Mouse (Mus musculus) T-cell, adult 2 months (primary cell): ENCODE measurements around the gene Ky.

Experiments
- DNase-seq: peaks from one replicate; pipeline ENCODE4 v3.0.0; 2022; ENCODE audit warnings: low spot score

Gene Ky

DNA sequence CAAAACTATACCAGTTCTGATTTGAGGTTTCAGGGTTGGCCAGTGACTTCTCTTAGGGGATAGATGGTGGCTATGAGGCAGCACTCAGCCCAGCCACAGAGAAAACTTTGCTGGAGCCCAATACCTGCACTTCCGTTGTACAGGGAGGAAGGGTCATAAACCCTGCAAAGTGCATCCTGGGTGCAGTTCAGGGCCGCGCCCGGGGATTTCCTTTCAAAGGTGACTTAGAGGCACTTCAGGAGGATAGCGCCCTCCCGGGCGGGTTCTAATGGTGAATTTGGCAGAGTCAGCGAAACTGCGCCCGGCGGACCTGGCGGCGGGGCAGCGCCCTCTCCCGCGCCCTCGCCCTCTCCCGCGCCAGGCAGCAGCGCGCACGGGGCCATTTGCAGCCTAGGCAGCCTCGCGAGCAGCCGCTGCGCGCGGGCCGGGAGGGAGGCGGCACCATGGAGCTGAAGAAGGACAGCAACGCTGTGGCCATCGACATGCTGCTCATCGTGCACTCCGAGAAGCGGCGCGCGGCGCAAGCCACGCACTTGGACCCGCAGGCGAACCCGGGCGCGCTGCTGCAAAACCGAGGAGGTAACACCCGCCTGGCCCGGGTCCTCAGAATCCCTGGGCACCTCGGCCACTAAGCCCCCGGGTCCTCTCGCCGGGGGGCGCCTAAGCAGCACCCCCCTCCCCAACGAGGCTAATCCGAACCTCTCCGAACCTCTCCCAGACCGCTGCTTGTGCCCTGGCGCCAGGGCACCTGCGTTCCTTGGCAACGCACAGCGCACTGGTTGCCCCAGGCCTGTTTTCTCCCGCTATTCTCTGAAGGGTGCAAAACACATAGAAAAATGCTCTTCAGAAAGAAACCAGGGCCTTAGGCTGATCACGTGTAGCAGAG lies at the start of gene Ky:
Gene Ky (plus strand): TSS at position 51 of the 886 bp plus-strand sequence.
- no peak for DNase-seq

GRCm38 (mm10) chr9:102462251-102462650 lies 43.3 kb upstream of the Ky start:
- DNase-seq = no peak

- no peak for DNase-seq
These were observed 40.5 kb upstream of the Ky start for GRCm38 (mm10) chr9:102465044-102465443.

DNA sequence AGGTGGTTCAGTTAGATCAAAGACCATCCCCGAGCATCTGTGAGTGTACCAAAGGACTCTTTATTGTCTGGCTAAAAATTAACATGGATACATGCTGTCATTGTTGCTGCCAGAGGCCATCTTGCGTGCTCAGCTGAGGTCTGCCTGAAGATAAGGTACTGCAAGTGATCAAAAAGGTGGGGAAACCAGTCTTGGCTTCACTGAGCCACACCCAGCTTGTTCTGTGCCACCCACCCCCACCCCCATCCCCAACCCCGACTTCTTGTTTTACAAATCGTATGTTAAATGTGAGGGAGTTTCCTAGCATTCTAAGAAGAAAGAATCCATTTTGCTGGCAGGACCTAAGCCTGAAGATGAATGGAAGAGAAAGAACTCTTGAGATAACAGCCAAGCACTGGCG lies 39.8 kb upstream of the Ky start:
- DNase-seq = no peak

DNA sequence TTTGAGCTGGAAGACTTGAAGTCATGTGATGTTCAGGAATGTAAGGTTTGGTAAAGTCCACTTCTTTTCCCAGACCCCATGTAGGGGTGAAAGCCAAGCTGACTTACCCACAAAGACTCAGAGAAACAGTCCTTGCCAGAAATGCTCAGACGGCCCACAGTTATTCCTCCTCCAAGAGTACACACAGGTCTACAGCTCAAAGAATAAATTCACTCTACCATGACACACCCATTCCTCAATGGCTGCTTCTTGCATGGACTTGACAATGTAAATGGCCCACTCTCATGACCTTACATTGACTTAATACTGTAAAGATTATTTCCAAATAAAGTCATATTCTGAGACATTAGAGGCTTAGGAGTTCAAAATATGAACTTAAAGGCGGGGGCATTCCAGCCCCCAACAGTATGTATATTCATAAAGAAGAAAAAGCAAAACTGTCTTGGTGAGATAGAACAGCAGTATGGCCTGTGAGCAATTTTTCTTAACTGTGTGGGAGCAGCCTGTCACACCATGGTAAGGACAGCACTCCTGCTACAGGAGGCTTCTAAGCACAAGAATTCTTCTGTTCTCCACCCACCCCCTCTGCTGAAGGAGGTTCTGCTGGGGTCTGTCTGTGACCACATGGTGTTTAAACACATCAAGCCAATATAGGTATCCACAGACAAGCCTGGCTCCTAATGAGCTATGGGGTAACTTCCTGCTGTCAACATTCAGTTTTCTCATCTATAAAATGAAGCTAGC lies 35.3 kb upstream of the Ky start:
- DNase-seq = no peak

DNA sequence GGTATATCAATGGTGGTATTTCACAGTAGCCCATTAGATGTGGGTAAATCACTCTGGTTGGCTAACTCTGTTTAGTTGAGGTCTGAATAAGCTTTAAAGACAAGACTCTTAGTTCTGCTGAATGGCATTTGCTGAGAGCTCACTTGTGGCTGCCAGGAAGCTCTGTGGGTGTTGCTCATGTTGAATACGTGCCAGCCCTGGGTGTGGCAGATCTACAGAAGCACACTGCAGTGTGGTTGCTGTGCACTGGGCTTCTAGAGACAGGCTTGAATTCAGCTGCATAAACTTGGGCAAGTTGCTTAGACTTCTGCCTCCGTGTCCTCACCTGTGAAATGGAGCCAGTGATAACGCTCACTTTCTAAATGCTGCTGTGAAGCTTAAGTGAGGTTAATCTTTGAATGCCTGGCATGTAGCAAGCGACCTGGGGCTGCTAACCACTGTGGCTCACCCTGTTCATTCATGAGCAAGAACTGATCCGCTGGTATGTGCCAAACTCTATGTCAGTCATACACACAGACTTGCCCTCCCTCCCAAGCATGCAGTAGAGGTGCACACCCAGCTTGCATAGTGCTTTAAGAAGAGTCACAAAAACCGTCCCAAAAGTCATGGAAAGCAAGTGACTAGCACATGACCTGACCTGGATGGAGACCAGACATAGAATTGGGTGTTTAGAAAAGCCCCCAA lies 27.6 kb upstream of the Ky start:
- DNase-seq = no peak

DNA sequence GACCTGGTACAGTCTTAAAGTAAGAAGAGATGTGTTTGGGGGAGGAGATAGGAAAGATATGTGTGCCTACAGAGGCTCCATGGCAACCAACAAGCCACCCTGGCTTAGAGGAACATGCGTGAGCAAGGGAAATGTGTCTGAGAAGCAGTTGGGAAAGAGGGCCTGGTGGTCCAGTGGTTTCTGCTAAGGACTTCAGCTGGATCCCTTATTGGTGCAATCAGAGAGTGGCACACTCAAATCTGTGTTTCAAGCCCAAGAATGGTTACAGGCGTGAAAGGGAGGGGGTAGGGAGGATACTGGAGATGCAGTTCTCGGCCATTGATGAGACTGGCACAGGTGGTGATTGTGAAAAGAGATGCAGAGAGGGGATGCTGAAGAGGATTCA lies 27.1 kb upstream of the Ky start:
- DNase-seq = no peak

DNA sequence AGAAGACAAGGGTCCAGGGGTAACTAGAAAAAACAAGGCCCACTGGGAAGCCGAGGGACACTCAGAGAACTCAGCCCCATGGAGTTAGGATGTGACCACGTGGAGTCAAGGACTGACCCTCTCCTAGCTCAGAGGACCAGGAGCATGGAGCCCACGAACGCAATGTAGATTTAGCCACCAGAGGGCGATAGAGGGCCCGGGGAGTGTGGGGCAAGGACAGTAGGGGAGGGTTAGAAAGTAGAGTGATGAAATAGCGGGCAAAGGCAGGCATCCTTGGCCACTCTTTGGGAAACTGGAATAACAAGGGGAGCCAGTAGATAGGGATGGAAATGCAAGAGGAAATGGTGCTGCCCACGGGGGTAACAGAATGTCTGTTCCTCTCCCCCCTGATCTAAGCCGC lies 26.5 kb upstream of the Ky start:
- DNase-seq = peak; percentile 39

GRCm38 (mm10) chr9:102492031-102492795 lies 13.3 kb upstream of the Ky start:
- DNase-seq = peak; percentile 8

DNA sequence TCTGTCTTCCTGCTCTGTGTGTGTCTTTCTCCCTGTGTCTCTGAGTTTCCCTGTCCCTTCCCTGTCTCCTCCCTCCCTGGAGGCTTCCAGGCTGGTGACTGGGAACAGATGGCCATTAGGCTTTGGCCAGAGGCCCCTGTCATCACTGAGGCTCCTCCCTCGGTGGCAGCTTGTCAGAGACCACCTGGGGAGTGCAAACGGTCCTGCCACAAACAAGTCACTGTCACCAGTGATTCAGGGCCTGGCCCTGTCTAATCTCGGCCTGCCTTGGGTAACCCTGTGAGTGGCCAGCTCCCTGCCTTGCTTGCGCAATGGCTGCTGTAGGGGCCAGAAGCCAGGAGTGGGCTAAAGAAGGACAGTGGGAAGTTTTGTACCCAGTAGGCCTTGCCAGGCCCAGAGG lies 12.5 kb upstream of the Ky start:
- DNase-seq = no peak

GRCm38 (mm10) chr9:102493916-102494315 lies 11.6 kb upstream of the Ky start:
- DNase-seq = no peak

GRCm38 (mm10) chr9:102494454-102494853 lies 11.1 kb upstream of the Ky start:
- no peak for DNase-seq

DNA sequence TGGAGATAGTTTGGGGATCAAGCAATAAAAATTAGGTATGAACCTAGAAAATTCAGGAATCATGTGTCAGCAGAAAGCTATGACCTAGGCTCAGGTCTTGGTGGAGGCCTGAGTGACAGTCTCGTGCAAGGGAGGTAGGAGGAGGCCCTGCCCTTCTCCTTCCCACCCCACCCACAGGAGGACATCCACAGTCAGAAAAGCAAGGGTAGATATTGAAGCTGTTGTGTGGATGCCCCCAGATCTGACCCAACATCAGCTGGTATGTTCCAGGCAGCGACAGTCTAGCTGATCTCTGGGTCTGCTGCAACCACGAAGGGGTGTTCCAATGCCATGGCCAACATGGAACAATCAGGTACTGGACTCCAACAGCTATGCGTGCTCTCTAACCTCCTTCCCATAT lies 10.3 kb upstream of the Ky start:
- no peak for DNase-seq

DNA sequence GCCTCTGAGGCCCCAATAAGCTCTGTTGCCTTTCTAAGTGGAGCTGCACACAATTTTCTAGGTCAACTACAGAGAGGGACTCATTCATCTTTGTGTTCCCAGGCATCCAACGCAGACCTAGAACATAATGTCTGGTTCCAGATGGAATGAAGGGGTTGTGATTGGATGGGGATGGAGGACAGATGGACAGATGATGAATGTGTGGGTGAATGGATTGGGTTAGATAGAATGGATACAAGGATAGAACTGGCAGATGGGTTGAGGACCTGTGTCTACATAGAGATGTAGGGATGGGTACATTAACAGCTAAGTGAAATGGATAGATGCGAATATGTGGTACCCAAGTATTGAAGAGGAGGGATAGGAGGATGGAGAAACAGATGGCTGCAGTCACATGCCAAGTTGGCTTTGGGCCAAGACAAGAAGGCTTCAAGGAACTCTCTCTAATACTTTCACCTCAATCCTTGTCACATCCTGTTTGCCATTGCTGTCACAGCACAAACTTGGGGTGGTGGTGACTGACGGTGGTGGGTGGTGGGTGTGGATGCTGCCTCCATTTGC lies 9.0 kb upstream of the Ky start:
- no peak for DNase-seq

DNA sequence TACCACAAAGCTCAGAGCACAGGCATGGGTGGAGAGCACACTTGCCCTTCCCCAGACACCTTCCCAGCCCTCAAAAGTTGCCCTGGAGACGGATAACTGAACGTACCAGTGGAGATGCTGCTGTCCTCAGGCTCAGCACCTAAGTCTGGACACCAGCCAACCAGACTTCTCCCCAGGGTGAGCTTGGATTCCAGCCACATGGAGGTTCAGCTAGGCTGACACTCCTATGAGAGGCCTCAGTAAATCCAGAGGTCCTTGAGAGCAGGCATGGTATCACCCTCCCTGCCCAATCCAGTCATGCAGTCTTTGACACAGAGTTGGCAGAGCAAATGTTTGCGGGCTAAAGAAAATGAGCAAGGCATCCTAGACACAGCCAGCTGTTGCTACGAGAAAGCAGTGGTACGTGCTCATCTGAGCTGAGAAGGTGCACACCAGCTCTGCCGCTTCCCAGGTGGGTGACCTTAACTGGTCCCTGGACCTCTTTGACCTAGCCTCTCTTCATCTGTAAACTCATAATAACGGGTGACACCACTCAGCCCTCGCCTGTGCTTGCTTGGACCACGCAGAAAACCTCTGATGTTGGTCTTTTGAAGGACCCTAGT lies 8.4 kb upstream of the Ky start:
- DNase-seq = no peak

GRCm38 (mm10) chr9:102497833-102498430 lies 7.6 kb upstream of the Ky start:
- DNase-seq = no peak

DNA sequence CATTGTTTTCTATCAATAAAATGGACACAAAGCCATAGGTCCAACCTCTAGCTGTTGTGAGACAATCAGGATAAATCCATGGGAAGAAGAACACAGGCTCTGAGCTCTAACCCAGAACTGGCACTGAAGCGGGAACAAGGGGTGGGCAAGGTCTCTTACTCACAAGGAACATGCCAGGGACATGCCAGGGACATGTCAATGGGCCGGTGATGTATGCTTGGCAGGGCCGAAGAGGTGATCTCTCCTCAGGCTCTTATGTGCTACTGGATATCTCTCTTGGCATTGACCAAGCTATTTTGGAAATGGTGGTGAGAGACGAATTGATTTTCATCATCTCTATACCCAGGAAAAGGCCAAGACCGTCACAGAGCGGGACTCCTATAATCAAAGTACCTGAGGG lies 6.8 kb upstream of the Ky start:
- no peak for DNase-seq

DNA sequence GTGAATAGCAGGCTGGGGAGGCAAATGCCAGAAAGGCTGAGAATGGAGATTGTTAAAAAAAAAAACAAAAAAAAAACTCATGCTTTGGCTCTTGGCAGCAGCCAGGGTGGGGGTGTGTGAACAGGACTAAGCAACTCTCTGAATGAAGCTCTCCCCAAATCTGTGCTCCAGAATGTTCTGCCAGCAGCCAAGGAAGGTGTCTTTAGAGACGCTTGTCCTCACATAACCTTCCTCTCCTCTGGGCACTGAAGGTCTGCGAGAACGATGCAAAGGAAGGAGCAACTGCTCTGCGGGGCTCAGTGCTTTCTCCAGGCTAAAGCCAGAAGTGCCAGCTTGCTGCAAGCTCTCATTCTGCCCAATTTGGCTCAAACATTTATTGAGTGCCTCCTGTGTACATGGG lies 6.3 kb upstream of the Ky start:
- DNase-seq = no peak

GRCm38 (mm10) chr9:102499746-102500145 lies 5.8 kb upstream of the Ky start:
- DNase-seq = no peak

DNA sequence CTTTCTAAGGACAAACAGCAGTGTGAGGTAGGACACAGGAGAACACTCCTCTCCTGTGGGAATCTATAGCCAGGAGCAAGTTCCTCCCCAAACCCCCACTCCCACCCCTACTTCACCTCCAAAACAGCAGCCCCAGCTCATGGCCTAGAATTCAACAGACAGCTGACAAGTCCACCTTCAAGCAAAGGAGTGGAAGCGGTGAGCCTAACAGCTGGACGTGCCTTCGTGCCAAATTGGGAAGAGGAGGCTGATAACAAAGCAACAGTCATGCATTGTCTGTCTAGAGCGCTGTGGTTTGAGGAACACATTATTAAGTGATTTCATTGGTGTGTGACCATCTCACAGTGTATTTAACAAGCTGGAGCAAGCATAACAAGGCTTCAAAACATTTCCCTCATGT lies 4.4 kb upstream of the Ky start:
- no peak for DNase-seq
